Comparison of ENCODE assay signal across 29 mouse cellular contexts in genomic region chr8:11047812-11048211, GRCm38 (mm10). TPM values are rescaled to one million over a fixed set of nuclear protein-coding genes. Genes with fewer than 3 reads are reported as not detected.
DNase-seq lines count a peak whose midpoint lies in the region; ATAC-seq lines count a peak whose summit lies in the region.
"Had no signal": no experiment of that assay in that cellular context is flagged by ENCODE, and none has a peak within 500 bp of the region (broad histone marks: within the 10 kb centered on the region; RNA-seq: fewer than 3 reads in every experiment).

No protein-coding gene starts in this region.

- no peak overlapping the region for H3K9ac ChIP-seq in limb, embryonic 13.5 days
- no peak overlapping the region for H3K9ac ChIP-seq in liver, embryonic 11.5 days (ENCODE audit: low read depth, low read length)
- H3K9ac ChIP-seq: embryonic facial prominence, embryonic 15.5 days; hindbrain, embryonic 12.5 days; limb, embryonic 12.5 days; midbrain, embryonic 15.5 days had no signal

- no peaks in the 10 kb centered on the region for H3K9me3 ChIP-seq in limb, embryonic 13.5 days
- no peaks in the 10 kb centered on the region for H3K9me3 ChIP-seq in limb, embryonic 10.5 days (replicated peaks)
- H3K9me3 ChIP-seq in liver, embryonic 11.5 days (ENCODE audit: control insufficient read depth, low read length): no peaks in the 10 kb centered on the region
- H3K9me3 ChIP-seq: embryonic facial prominence, embryonic 10.5 days; embryonic facial prominence, embryonic 15.5 days; hindbrain, embryonic 12.5 days; limb, embryonic 12.5 days; midbrain, embryonic 10.5 days; midbrain, embryonic 15.5 days had no signal

- H3K36me3 ChIP-seq in limb, embryonic 13.5 days: no peaks in the 10 kb centered on the region
- H3K36me3 ChIP-seq in limb, embryonic 10.5 days: no peaks in the 10 kb centered on the region
- H3K36me3 ChIP-seq in liver, embryonic 11.5 days (ENCODE audit: control insufficient read depth, insufficient read depth, low read length): no peaks in the 10 kb centered on the region
- H3K36me3 ChIP-seq: embryonic facial prominence, embryonic 10.5 days; embryonic facial prominence, embryonic 15.5 days; hindbrain, embryonic 12.5 days; limb, embryonic 12.5 days; midbrain, embryonic 10.5 days; midbrain, embryonic 15.5 days had no signal

- no peak overlapping the region for H3K27ac ChIP-seq in limb, embryonic 13.5 days
- H3K27ac ChIP-seq in limb, embryonic 10.5 days: no peak overlapping the region
- H3K27ac ChIP-seq in liver, embryonic 11.5 days (ENCODE audit: low read depth, low read length): peak overlapping the region; percentile 74; the same call in 1 of the 2 replicates
- H3K27ac ChIP-seq: embryonic facial prominence, embryonic 15.5 days; heart, adult 2 months; hindbrain, embryonic 12.5 days; hindbrain, postnatal 0 days; kidney, postnatal 0 days; midbrain, embryonic 15.5 days had no signal

- peak; percentile 66 for DNase-seq in heart, adult 11 months
- DNase-seq in heart, adult 9 months (ENCODE audit: low spot score in 2 of 2): no peak
- DNase-seq in limb, embryonic 10.5 days (ENCODE audit: low spot score): no peak
- no peak for DNase-seq in liver, embryonic 11.5 days (ENCODE audit: low spot score)
- no peak for DNase-seq in layer of hippocampus, adult 9-11 months
- DNase-seq in cerebellum, adult 9-10 months: no peak
- DNase-seq: adrenal gland, postnatal 14 days; cerebellum, adult 11 months; cerebellum, adult 9-11 months; gastrocnemius, postnatal 36 days; heart, adult 2 months; kidney, adult 8-10 months; lung, postnatal 36 days; right cerebral cortex, adult 18-20 months; spleen, adult 18-20 months; thymus, postnatal 14 days had no signal

- 93% methylated on average over 1 of the region's 1 CpGs for WGBS in limb, embryonic 13.5 days
- 85% methylated on average over 1 of the region's 1 CpGs for WGBS in limb, embryonic 10.5 days
- 41% methylated on average over 1 of the region's 1 CpGs for WGBS in liver, embryonic 11.5 days

- peaks cover 10% of the 10 kb centered on the region for H3K27me3 ChIP-seq in limb, embryonic 13.5 days
- H3K27me3 ChIP-seq in limb, embryonic 10.5 days (ENCODE audit: low read depth, poor library complexity, severe bottlenecking): 0 out of 2 replicates have a peak, but pooled peaks cover 4% of the 10 kb centered on the region
- H3K27me3 ChIP-seq in liver, embryonic 11.5 days (replicated peaks; ENCODE audit: control insufficient read depth, insufficient read depth, low read length): no peaks in the 10 kb centered on the region; the same call in 1 of the 2 replicates
- H3K27me3 ChIP-seq: embryonic facial prominence, embryonic 15.5 days; hindbrain, embryonic 12.5 days; midbrain, embryonic 15.5 days had no signal

- ATAC-seq in limb, embryonic 13.5 days (ENCODE audit: low FRiP score, low read depth): 0 out of 2 replicates have a peak, but pooled peaks have one; percentile 24
- peak; percentile 84 for ATAC-seq in liver, embryonic 11.5 days (replicated peaks; ENCODE audit: low FRiP score)
- 0 out of 2 replicates have a peak, but pooled peaks have one; percentile 30 for ATAC-seq in megakaryocyte-erythroid progenitor cell, adult 5-6 weeks (replicated peaks; ENCODE audit: low FRiP score, low TSS enrichment, poor library complexity, severe bottlenecking)
- ATAC-seq: CD4-positive, CD25-positive, alpha-beta regulatory T cell, adult 4 months; forebrain, embryonic 14.5 days; hindbrain, postnatal 0 days; intestine, embryonic 16.5 days; midbrain, embryonic 15.5 days had no signal

- H3K4me3 ChIP-seq in limb, embryonic 13.5 days: no peak overlapping the region
- H3K4me3 ChIP-seq in limb, embryonic 10.5 days: no peak overlapping the region
- H3K4me3 ChIP-seq in liver, embryonic 11.5 days (ENCODE audit: low read depth, low read length): no peak overlapping the region
- H3K4me3 ChIP-seq: embryonic facial prominence, embryonic 10.5 days; embryonic facial prominence, embryonic 15.5 days; heart, adult 2 months; hindbrain, embryonic 12.5 days; limb, embryonic 12.5 days; midbrain, embryonic 10.5 days; midbrain, embryonic 15.5 days had no signal

- H3K4me1 ChIP-seq in limb, embryonic 13.5 days: peaks cover 16% of the 10 kb centered on the region
- H3K4me1 ChIP-seq in limb, embryonic 10.5 days: peaks cover 9% of the 10 kb centered on the region; the same call in 1 of the 2 replicates
- H3K4me1 ChIP-seq in liver, embryonic 11.5 days (replicated peaks; ENCODE audit: control insufficient read depth, insufficient read depth, low read length): peaks cover 5% of the 10 kb centered on the region

- H3K4me2 ChIP-seq in limb, embryonic 13.5 days (replicated peaks): no peak overlapping the region
- H3K4me2 ChIP-seq in liver, embryonic 11.5 days: no peak overlapping the region
- H3K4me2 ChIP-seq: embryonic facial prominence, embryonic 15.5 days; hindbrain, embryonic 12.5 days; limb, embryonic 12.5 days; midbrain, embryonic 15.5 days had no signal

RNA-seq across cellular contexts. Expression of gene Irs2, which starts 39.6 kb away (rescaled TPM):
- 7.9 and 8.6 TPM in 2 replicates for polyA plus RNA-seq in limb, embryonic 13.5 days (2015; fragmentation: Nextera tagmentation; extraction: Ambion mirVana)
- polyA plus RNA-seq in limb, embryonic 10.5 days (2016; fragmentation: Nextera tagmentation; extraction: Ambion mirVana): 5.8 and 9.7 TPM in 2 replicates
- 8.3 and 8.9 TPM in 2 replicates for polyA plus RNA-seq in liver, embryonic 11.5 days (2014; fragmentation: Nextera tagmentation; extraction: Ambion mirVana)
- 11.8 and 12.7 TPM in 2 replicates for total RNA-seq in megakaryocyte-erythroid progenitor cell, adult 5-6 weeks (2014; fragmentation: Nextera tagmentation)
- total RNA-seq in megakaryocyte-erythroid progenitor cell, adult 5-6 weeks (2017): 4.3 and 6.5 TPM in 2 replicates

Comparison
In these comparisons a context has a peak if more than half of its experiments do, and no peak if none do; other contexts are left out.
1. ATAC-seq: peak in every context shown above with its lines; median percentile 84 in liver, embryonic 11.5 days; 30 in megakaryocyte-erythroid progenitor cell, adult 5-6 weeks; 24 in limb, embryonic 13.5 days.